Mouse (Mus musculus) forebrain, embryonic 15.5 days (tissue): ENCODE data around the gene Aggf1. TPM values are rescaled to one million over a fixed set of nuclear protein-coding genes. Genes with fewer than 3 reads are reported as not detected.
A peak's percentile ranks its signal among the peaks of the same experiment; 100 is the strongest.

Source experiments
- ATAC-seq: fragments of 200-750 bp; cut with Nextera tagmentation; replicated peaks from 2 replicates; pipeline ENCODE4 v1.8.0; 2017; ENCODE audit warnings: mild to moderate bottlenecking, moderate TSS enrichment, moderate library complexity
- H3K27ac ChIP-seq: fragments of 300-500 bp; sonication (generic); replicated peaks from 2 replicates; pipeline ENCODE4 v1.5.1; 2015; ENCODE audit warnings: mild to moderate bottlenecking, inconsistent platforms
- H3K27me3 ChIP-seq: fragments of 300-500 bp; sonication (generic); 2 replicates; pipeline ENCODE4 v1.6.1; 2015; ENCODE audit warnings: inconsistent platforms
- H3K36me3 ChIP-seq: fragments of 300-500 bp; sonication (generic); 2 replicates; pipeline ENCODE4 v1.6.1; 2015; ENCODE audit warnings: mild to moderate bottlenecking, inconsistent platforms
- H3K4me1 ChIP-seq: fragments of 300-500 bp; sonication (generic); 2 replicates; pipeline ENCODE4 v1.6.1; 2015; ENCODE audit warnings: inconsistent platforms
- H3K4me2 ChIP-seq: fragments of 300-500 bp; sonication (generic); replicated peaks from 2 replicates; pipeline ENCODE4 v1.6.1; 2015; ENCODE audit warnings: mild to moderate bottlenecking, inconsistent platforms
- H3K4me3 ChIP-seq: fragments of 300-500 bp; sonication (generic); 2 replicates; pipeline ENCODE4 v1.5.1; 2015; ENCODE audit warnings: mild to moderate bottlenecking, inconsistent platforms
- H3K9ac ChIP-seq: fragments of 300-500 bp; sonication (generic); replicated peaks from 2 replicates; pipeline ENCODE4 v1.6.1; 2015; ENCODE audit warnings: mild to moderate bottlenecking, inconsistent platforms
- H3K9me3 ChIP-seq: fragments of 300-500 bp; sonication (generic); 2 replicates; pipeline ENCODE4 v1.6.1; 2016; ENCODE audit warnings: inconsistent platforms
- WGBS: fragments of 180-500 bp; shearing (Covaris S2); methylation state at CpG from one replicate; pipeline ENCODE4 v1.1.7; 2015; ENCODE audit warnings: mixed read lengths; 5-methylcytosine and 5-hydroxymethylcytosine counted together
- polyA plus RNA-seq: library from polyadenylated mRNA; unstranded; fragments of >200 nt; fragmentation: Nextera tagmentation; extraction: Ambion mirVana; gene quantifications from 2 replicates; pipeline ENCODE4 v1.2.1, GENCODE M21; 2015

The Aggf1 gene
- polyA plus RNA-seq, 1 experiment from 2014 or later, result 46.9 TPM

- no peaks in the 10 kb centered on the region for H3K36me3 ChIP-seq
- H3K27me3 ChIP-seq, result no peaks in the 10 kb centered on the region
- H3K9ac ChIP-seq, result peak overlapping the region; percentile 93
- H3K4me2 ChIP-seq, result peak overlapping the region; percentile 57
- H3K4me3 ChIP-seq, result peak overlapping the region; percentile 86
- WGBS, result 2% methylated on average over 5 of the region's 5 CpGs
- peak; percentile 59 for ATAC-seq
- no peaks in the 10 kb centered on the region for H3K9me3 ChIP-seq
- H3K27ac ChIP-seq, result peak overlapping the region; percentile 95
- H3K4me1 ChIP-seq, result peaks cover 35% of the 10 kb centered on the region
Observed at GRCm38 (mm10) chr13:95327345-95327741, 47.8 kb downstream of the Aggf1 start.

GRCm38 (mm10) chr13:95326611-95327344, 48.4 kb downstream of the Aggf1 start:
- peaks cover 35% of the 10 kb centered on the region for H3K4me1 ChIP-seq
- H3K27me3 ChIP-seq, result no peaks in the 10 kb centered on the region
- ATAC-seq, result no peak; the same call in 1 of the 2 replicates
- H3K27ac ChIP-seq, result peak overlapping the region; percentile 95
- no peaks in the 10 kb centered on the region for H3K9me3 ChIP-seq
- WGBS, result 4% methylated on average over 21 of the region's 21 CpGs
- H3K36me3 ChIP-seq, result no peaks in the 10 kb centered on the region
- peak overlapping the region; percentile 93 for H3K9ac ChIP-seq
- H3K4me3 ChIP-seq, result peak overlapping the region; percentile 86
- H3K4me2 ChIP-seq, result peak overlapping the region; percentile 57

- Histone ChIP-seq H3K4me3 (peak overlapping the region; percentile 86), H3K36me3 (no peaks in the 10 kb centered on the region), H3K4me1 (peaks cover 35% of the 10 kb centered on the region), H3K4me2 (peak overlapping the region; percentile 57), H3K27ac (peak overlapping the region; percentile 95), H3K9me3 (no peaks in the 10 kb centered on the region), H3K9ac (peak overlapping the region; percentile 93), H3K27me3 (no peaks in the 10 kb centered on the region)
- ATAC-seq, result no peak
- 7% methylated on average over 5 of the region's 5 CpGs for WGBS
Observed at GRCm38 (mm10) chr13:95325907-95326550, 49.1 kb downstream of the Aggf1 start.

- Histone ChIP-seq H3K4me1 (peaks cover 35% of the 10 kb centered on the region), H3K27ac (peak overlapping the region; percentile 95), H3K9me3 (no peaks in the 10 kb centered on the region), H3K4me3 (peak overlapping the region; percentile 86), H3K4me2 (peak overlapping the region; percentile 57), H3K36me3 (no peaks in the 10 kb centered on the region), H3K9ac (peak overlapping the region; percentile 93), H3K27me3 (no peaks in the 10 kb centered on the region)
- WGBS, result under 1% methylated on average over 63 of the region's 63 CpGs
- peak; percentile 62 for ATAC-seq
Observed at GRCm38 (mm10) chr13:95325080-95325906, 49.9 kb downstream of the Aggf1 start.

- under 1% methylated on average over 22 of the region's 22 CpGs for WGBS
- no peaks in the 10 kb centered on the region for H3K27me3 ChIP-seq
- ATAC-seq, result peak; percentile 38
Observed at GRCm38 (mm10) chr13:95324626-95325079, 50.5 kb downstream of the Aggf1 start.

GRCm38 (mm10) chr13:95323950-95324625, 51.1 kb downstream of the Aggf1 start:
- ATAC-seq, result peak; percentile 46
- H3K27ac ChIP-seq, result peak overlapping the region; percentile 95
- WGBS, result 23% methylated on average over 15 of the region's 15 CpGs

More at GRCm38 (mm10) chr13:95324626-95325079, 50.5 kb downstream of the Aggf1 start:
- no peaks in the 10 kb centered on the region for H3K9me3 ChIP-seq
- peak overlapping the region; percentile 93 for H3K9ac ChIP-seq
- H3K36me3 ChIP-seq, result no peaks in the 10 kb centered on the region
- H3K27ac ChIP-seq, result peak overlapping the region; percentile 95
- peaks cover 35% of the 10 kb centered on the region for H3K4me1 ChIP-seq
- H3K4me2 ChIP-seq, result peak overlapping the region; percentile 57
- peak overlapping the region; percentile 86 for H3K4me3 ChIP-seq

GRCm38 (mm10) chr13:95323400-95323799, 51.8 kb downstream of the Aggf1 start, which contains the start of gene Zbed3:
Gene Zbed3, plus strand, starts transcription at chr13:95323612.
- Histone ChIP-seq H3K4me1 (peaks cover 28% of the 10 kb centered on the region), H3K9ac (peak within 1 kb of the TSS; percentile 93), H3K27ac (peak within 1 kb of the TSS; percentile 95), H3K4me2 (peak within 1 kb of the TSS; percentile 57), H3K9me3 (no peaks in the 10 kb centered on the region), H3K36me3 (no peaks in the 10 kb centered on the region), H3K4me3 (peak within 1 kb of the TSS; percentile 86), H3K27me3 (no peaks in the 10 kb centered on the region)
- WGBS, result 96% methylated on average over 6 of the region's 6 CpGs
- ATAC-seq, result no peak

More at GRCm38 (mm10) chr13:95323950-95324625, 51.1 kb downstream of the Aggf1 start:
- Histone ChIP-seq H3K36me3 (no peaks in the 10 kb centered on the region), H3K4me3 (peak overlapping the region; percentile 86), H3K4me2 (peak overlapping the region; percentile 57), H3K9ac (peak overlapping the region; percentile 93), H3K4me1 (peaks cover 34% of the 10 kb centered on the region), H3K27me3 (no peaks in the 10 kb centered on the region), H3K9me3 (no peaks in the 10 kb centered on the region)

- Histone ChIP-seq H3K9me3 (no peaks in the 10 kb centered on the region), H3K4me1 (no peaks in the 10 kb centered on the region), H3K27ac (no peak overlapping the region), H3K9ac (no peak overlapping the region), H3K27me3 (no peaks in the 10 kb centered on the region), H3K4me3 (no peak overlapping the region), H3K36me3 (no peaks in the 10 kb centered on the region), H3K4me2 (no peak overlapping the region)
- 60% methylated on average over 4 of the region's 4 CpGs for WGBS
- no peak for ATAC-seq
Observed at GRCm38 (mm10) chr13:95320451-95320850, 54.7 kb downstream of the Aggf1 start.

- WGBS, result 73% methylated on average over 6 of the region's 6 CpGs
- no peaks in the 10 kb centered on the region for H3K9me3 ChIP-seq
- no peaks in the 10 kb centered on the region for H3K36me3 ChIP-seq
- no peak overlapping the region for H3K27ac ChIP-seq
- H3K4me3 ChIP-seq, result no peak overlapping the region
- no peak overlapping the region for H3K9ac ChIP-seq
- H3K27me3 ChIP-seq, result no peaks in the 10 kb centered on the region
- no peak overlapping the region for H3K4me2 ChIP-seq
- H3K4me1 ChIP-seq, result no peaks in the 10 kb centered on the region
- peak; percentile 54; the same call in 1 of the 2 replicates for ATAC-seq
Observed at GRCm38 (mm10) chr13:95319153-95319552, 56.0 kb downstream of the Aggf1 start.

GRCm38 (mm10) chr13:95312016-95312415, 63.1 kb downstream of the Aggf1 start:
- 26% methylated on average over 6 of the region's 6 CpGs for WGBS
- H3K4me2 ChIP-seq, result no peak overlapping the region
- H3K27ac ChIP-seq, result no peak overlapping the region
- 0 out of 2 replicates have a peak, but pooled peaks have one; percentile 32 for ATAC-seq
- no peaks in the 10 kb centered on the region for H3K27me3 ChIP-seq
- H3K9me3 ChIP-seq, result no peaks in the 10 kb centered on the region
- H3K4me1 ChIP-seq, result 0 out of 2 replicates have a peak, but pooled peaks cover 3% of the 10 kb centered on the region
- no peak overlapping the region for H3K4me3 ChIP-seq
- H3K9ac ChIP-seq, result no peak overlapping the region
- no peaks in the 10 kb centered on the region for H3K36me3 ChIP-seq

GRCm38 (mm10) chr13:95307100-95307655, 68.0 kb downstream of the Aggf1 start:
- H3K27ac ChIP-seq, result no peak overlapping the region
- 0 out of 2 replicates have a peak, but pooled peaks cover 3% of the 10 kb centered on the region for H3K4me1 ChIP-seq
- H3K4me3 ChIP-seq, result no peak overlapping the region
- H3K4me2 ChIP-seq, result no peak overlapping the region
- no peaks in the 10 kb centered on the region for H3K27me3 ChIP-seq
- WGBS, result 80% methylated on average over 8 of the region's 8 CpGs
- no peak overlapping the region for H3K9ac ChIP-seq
- H3K9me3 ChIP-seq, result no peaks in the 10 kb centered on the region
- no peak for ATAC-seq
- H3K36me3 ChIP-seq, result no peaks in the 10 kb centered on the region
